Mouse (Mus musculus) gastrocnemius, adult 18-20 months (tissue): ENCODE measurements around the gene Dusp8. TPM values are rescaled to one million over a fixed set of nuclear protein-coding genes. Genes with fewer than 3 reads are reported as not detected.

Experiments used
- DNase-seq: peaks from one replicate; pipeline ENCODE4 v3.0.0; 2021; ENCODE audit warnings: low spot score
- total RNA-seq, 2 experiments: library from RNA; stranded (reverse); gene quantifications; 2 replicates each; pipeline ENCODE4 v1.2.3; 2021

Dusp8 gene
- total RNA-seq, 2 experiments from 2014 or later, result 21.9 to 41.2 TPM

DNA sequence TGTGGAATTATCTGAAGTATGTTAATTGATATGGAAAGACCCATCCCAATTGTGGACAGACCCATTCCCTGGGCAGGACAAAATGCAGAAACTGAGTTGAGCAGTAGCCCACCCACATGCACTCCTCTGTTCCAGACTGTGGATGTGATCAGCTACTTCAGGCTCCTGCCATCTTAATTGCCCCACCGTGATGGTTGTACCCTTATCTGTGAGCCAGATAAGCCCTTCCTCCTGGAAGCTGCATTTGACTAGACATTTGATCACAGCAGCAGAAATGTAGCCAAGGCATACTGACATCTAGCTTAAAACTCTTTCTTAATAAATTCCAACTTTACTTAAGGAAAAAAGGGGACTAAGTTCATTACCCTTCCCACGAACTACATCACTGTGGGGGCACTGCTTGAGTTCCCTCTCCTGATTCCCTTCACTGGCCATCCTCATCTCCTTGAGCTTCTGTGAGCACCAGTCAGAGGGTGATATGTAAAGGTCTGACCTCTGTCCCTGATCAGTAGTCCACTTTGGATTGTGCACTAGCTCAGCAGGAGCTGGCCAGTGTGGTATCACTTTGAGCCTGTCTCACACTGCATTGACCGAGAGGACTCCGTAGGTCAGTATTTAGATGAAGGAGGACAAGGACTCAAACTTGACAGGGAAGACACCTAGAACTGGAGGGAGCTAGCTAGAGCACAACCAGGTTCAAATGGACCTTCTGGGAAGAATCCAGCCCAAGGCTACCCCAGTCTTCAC is 9.3 kb downstream of the Dusp8 start:
- no peak for DNase-seq

DNA sequence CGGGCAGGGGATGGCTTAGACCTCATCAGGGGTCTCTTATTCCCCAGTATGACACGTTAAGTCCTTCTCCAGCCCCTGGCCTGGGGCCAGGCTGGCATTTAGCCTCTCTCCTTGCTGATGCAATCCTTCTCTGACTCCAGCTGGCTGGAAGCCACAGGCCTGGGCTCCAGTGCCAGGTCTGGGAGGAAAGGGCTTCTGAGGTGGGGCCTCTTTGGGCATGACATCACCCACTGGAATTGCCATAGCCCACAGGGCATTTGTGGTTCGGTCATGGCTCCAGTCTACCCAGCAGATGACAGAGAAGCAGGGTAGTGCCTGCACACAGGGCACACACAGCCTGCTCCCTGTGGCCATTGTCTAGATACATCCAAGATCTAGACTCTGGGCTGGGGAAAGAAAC is 10.8 kb downstream of the Dusp8 start:
- DNase-seq, result peak; percentile 86

DNA sequence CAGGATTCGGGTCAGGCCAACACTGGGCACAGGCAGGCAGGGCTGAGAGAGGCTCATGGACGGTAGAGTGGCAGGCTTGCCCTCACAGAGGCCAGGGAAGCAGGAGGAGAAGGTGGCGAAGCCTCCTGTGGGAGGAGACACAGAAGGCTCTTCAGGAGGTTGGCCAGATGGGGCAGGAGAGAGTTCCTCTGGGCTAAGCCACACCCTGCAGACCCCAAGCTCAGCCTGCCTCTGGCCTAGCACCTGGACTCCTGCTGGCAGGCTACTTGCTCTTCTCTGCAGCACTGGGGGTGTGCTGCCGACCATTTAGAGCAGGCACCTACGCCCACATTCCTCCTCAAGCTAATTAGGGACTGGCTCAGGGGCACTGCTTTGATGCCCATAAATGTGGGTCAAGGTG is 11.2 kb downstream of the Dusp8 start:
- DNase-seq, result peak; percentile 22

DNA sequence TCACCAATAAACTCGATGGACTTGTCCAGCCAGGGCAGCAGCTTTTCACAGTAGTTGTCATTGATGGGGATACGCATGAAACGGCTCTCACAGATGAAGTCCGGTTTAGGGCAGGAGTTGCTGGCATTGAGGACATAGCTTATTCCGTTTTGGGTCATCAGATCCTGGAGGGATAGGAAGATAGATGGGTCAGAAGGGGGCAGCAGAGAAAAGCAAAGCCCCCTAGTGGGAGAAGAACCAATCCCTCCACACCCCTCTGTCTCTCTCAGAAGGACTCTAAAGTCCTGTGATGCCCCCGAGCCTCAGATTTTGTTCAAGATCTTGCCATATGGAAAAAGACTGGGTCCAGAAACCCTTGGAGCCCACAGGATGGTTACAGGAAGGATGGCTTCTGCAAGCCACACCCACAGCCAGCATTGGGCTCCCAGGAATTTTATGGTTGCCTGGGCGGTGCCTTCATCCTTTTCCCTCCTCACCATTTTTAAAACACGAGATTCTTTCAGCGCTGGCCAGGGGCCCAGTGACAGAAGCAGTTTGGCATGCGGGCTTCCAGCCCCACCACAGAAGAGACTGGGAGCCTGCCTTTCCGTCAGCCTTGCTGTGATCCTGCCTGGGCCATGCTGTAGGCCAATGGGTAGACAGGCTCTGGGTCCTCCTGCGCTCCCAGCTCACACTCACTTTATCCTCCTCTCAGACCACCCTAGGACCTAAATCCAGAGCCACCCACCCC is 11.9 kb downstream of the Dusp8 start:
- DNase-seq, result peak; percentile 74

DNA sequence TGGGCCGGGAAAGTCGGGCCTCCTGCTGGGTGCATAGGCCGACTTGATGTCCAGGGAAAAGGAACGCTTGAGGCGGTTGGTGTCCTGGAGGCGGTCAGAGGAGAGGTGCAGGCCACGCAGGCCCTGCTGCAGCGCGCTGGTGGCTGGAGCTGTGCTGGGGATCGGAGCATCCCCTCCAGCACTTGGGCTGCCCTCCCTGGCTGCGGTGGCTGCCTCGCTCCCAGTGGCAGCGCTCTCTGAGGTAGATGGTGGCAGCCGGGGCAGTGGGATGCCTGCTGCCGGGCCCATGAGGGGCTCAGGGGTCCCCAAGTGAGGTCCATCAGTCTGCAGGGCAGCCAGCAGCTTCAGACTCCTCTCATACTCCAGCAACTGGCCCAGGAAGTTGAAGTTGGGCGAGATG is 13.0 kb downstream of the Dusp8 start:
- no peak for DNase-seq

DNA sequence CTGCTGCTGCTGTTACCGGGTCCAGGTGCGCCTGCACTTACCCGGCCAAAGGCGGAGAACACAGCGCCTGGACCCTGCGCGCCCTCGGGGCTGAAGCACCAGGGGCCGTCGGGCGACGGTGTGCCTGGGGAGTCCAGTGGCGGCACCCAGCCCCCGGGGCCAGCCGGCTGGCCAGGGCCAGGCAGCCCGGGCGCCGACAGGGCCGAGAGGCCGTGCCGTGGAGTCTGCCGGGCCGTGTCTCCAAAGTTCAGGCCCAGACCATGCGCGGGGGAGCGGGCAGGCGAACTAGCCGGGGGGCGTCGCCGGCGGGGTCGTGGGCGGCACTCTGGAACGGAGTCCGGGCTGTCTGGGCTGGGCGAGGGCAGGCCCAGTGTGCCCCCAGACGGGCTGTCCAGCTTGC is 13.5 kb downstream of the Dusp8 start:
- DNase-seq, result no peak

DNA sequence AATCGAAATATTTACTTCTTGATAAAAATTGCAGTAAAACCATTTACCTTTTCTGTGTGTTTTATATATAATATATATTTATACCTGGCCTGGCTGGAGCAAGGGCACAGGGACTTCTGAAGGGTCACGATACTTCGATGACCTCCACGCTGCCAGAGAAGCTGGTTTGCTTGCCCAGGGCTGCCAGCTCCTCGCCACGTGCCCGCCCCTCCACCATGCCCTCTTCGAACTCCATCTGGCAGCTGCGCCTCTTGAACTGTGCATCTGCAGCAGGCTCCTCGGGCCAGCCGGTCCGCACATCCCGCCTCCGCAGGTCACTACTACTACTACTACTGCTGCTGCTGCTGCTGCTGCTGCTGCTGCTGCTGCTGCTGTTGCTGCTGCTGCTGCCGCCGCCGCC is 13.9 kb downstream of the Dusp8 start:
- no peak for DNase-seq

DNA sequence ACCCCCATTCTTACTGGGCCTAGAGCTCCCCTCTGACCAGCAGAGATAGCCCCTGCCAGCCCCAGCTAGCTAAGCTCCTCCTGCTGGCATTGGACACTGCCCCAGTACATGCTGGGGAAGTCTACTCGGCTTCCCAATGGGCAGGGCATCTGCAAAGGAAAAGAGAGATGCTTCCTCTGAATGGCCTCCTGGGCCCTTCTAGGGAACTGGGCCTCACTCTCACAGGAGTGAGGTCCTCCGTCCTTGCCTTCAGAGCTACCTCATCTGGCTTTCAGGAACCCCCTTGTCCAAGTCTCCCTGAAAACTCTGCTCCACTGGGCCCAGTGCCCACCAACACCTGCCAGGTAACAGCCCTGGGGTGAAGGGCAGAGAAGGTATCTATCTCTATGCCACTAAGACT is 14.8 kb downstream of the Dusp8 start:
- no peak for DNase-seq

DNA sequence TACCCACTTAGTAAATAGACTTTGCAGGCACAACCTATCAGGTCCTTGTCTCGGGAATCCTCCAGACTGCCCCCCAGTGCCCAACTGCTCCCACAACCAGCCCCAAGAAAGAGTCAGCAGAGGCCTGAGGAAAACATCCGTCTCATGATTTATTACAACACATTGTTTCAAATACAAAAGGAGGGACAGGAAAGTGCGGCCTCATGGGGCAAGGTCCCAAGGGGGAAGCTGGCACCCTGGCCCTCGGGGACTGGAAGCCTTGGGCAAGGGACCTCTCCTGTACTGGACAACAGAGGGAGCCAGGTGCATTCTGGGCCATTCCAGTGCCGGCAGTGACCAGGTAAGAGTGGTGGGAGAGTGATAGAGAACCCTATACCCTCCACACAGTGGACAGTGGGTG is 16.3 kb downstream of the Dusp8 start:
- DNase-seq, result no peak

DNA sequence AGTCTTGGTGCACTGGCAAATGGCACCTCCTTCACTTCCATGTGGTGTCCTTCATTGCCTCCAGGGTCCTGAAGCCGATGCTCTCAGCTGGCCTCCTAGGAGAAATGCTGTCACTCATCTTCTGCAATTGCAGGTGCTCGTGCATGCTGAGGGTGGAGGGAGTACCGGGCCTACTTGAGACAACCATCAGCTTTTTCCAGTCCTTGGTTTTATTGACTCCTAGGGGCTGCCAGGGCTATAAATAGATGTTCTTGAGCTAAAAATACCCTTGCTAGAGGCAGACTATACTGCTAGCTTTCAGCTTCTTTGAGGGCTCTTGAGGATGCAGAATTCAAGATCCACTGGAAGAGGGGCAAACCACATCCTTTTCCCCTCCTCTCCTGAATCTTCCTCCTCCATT is 18.5 kb downstream of the Dusp8 start:
- DNase-seq, result peak; percentile 69

DNA sequence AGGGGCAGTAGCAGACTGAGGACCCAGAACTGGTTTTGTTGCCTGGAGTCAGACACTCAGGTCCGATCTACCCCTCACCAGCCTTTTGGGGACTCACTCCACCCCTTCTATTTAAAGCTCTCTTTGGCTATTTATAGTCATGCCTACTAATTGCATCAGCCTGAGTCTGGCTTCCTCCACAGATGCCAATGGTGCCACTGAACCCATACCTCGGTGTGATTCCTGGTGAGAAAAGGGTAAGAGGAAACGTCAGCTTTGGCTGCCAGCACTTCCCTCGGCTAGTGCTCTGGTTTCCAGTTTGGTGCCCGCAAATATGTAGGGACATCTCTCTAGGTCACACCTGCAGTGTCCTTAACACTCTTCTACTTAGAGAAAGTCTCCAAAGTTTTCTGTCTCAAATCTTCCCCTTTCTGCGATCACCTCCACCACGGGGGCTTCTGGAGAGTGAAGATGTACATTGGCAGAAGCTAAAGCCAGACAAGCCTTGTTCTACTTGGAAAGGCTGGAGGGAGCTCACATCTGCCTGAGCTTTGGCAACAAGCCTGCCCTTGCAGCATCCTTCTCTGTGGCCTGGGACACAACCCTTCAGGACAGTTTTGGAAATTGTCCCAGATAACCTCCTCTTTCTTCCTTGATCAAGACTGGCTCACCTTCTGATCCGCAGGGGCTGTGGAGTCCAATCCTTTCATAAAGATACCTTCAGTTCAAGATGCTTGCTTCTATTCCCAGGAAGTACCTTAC is 21.3 kb downstream of the Dusp8 start:
- peak; percentile 53 for DNase-seq

DNA sequence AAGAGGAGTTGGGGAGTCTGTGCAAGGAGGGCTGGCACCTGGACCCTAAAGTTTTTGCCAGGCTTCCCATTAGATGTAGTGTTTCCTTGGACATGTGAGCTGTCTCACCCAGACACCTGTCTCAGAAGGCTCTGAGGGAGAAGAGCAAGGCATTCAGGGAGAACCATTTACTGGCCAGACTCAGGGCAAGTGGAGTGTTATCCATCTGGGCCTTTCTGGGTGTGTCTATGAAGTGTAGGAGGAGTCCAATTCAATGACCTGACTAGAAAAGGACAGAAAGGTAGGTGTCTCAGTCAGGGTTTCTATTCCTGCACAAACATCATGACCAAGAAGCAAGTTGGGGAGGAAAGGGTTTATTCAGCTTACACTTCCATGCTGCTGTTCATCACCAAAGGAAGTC is 23.9 kb downstream of the Dusp8 start:
- DNase-seq, result no peak

DNA sequence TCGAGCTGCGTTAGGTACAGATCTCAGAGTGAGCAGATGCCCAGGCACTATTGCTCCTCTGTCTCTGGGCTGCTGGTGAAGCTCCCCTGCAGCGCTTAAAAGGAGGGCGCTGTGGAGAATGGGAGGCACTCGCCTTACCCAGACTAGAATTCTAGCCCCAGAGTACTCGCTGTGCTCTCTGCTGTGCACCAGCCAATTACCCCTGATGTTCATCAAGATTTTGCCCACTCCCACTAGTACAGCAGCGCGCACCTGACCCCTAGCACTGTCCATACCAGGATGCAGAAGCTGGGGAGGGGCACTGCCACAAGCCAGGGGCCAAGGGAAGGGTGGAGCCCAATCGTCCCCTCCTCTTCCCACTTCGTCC is 24.4 kb downstream of the Dusp8 start:
- DNase-seq, result no peak

DNA sequence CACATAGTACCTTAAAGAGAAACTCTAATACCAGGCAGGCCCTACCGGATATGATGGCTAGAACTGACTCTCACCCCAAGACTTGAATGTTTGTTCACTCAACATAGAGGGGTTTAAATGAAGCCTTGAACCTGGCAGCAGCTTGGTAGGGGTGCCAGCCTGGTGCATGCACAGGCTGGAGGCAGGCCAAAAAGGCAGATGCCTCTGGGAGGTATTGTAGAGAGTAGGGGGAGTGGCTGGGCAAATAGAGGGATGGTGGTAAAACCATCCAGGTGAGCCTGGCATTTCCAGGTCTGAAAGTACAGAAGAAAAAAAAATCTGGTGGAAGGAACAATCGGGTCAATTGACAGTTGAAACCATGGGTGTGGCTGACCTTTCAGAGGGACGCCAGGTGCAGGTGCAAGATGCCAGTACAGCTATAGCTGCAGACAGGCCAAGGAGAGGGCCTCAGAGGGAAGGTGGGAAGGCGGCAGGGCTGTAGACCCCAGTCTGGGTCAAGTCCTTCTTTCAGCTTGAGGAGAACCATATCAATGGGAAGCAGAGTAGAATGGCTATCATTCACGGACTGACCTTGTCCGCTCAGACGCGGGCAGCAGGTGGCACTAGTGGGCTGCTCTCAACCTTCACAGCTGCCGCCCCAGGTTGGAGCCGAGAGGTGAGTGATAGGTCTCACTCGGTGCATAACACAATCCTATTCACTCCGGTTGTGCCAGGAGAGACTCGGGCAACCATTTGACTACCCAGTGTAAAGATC is 25.0 kb downstream of the Dusp8 start:
- DNase-seq, result peak; percentile 80

DNA sequence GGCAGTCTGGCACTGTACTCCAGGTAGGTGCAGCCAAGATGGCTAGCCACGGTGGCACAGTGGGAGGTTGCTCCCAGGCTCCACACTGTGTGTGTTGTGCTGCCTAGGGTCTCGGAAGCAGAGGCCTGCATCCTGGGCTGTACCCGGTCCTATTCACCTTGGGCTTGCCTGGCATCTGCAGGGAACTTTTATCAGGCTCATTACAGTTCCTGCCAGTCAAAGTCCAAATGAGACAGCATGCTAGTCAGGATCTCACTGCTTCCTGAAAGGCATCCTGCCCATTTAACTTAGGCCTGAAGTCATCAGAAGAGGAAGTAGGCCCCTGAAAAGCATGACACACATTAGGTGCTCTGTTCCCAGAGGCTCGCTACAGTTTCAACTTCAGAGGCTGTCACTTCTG is 27.2 kb downstream of the Dusp8 start:
- DNase-seq, result no peak

DNA sequence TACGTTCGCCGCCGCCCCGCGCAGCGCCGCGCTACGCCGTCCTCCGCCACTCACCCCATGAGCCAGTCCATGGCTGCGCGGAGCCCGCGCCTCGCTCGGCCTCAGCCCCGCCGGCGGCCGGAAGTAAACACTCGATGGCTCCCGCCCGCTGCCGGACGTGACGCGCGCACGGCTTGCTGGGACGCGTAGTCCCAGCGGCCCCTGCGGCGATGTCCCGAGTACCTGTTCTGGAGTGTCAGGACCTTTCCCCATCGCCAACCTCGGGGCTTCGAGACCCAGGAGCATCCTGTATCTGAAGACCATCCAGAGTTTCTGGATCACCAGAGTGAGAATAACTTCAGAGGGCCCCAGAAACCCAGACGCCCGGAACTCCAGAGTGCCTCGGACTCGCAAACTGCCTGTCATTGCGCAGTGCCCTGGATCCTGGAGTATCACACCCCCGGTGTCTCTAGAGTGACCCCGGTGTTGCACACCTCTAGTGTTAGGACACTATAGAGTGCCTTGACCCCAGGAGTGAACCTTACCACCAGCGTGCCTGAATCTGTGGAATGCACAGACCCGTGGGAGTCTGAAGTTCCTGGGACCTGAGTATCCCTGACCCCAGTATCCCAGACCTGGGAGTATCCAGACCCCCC is 34.6 kb downstream of the Dusp8 start, which contains the start of gene Mob2:
Gene Mob2 (minus strand): TSS at position 135 of the 635 bp plus-strand sequence.
- peak; percentile 87 for DNase-seq

DNA sequence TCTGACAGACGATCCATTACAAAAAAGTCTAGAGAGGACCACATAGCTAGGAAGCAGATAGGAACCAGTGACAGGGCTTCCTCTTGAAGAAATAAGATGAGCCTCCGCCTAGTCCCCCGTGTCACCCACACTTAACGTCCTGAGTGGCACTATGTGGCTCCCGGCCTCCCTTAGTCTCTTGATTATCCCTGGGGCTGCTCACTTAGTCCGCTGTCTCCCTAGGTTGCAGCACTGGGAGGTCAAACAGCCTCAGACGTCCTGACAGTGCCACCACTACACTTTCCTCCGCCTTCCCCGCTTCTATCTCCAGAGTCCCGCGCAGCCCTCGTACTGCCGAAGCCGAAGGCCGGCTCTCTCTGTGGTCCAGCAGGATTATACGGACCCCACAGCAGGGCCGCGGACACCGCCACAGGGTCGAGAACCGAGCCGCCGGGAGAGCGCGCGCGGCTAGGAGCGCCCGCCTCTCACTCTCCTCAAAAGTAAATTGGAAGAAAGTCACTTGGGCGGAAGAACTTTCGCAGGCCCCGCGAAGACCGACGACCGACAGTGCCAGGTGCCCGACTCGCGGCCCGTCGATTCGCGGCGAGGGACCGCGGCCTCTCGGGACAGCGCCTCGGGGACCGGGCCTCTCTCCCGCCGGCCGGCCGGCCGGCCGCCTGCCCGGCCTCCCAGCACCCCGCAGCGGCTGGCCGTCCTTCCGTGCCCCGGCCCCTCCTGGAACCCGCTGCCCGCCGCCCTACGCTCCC is 35.3 kb downstream of the Dusp8 start:
- DNase-seq, result peak; percentile 18

DNA sequence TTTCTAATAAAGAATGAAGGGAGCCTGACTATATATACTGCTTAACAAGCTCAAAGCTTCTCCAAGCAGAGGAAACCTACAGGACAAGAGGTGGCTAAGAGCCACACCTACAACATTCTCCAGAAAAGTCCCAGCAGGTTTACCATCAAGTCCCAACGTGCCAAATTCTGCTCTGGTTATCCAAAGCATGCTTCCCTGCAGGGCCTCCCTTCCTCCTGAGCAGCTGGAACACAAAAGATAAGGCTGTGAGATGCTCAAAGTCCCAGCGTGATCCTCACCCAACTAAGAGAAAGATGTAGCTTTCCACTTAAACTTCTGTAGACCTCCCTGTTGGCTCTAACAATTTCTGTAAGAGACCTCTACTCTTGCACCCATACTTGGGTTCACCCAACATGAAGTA is 36.6 kb downstream of the Dusp8 start:
- no peak for DNase-seq

DNA sequence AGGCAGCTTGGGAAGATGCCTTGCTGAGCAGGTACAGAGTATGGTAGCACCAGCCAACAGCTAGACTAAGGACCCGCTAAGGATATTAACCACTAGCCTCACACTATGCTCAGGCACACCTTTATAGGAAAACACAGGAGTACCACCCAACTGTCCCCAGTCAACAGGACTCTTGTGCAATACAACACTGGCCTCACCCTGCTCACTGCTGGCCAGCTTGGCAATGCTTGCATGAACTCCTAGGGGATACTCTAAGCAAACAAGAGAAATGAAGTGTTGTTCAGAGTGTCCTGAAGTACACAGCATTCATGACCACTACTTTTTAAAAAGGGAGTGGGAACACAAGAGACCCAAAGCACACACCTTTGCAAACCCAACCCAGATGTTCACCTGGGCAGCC is 38.5 kb downstream of the Dusp8 start:
- DNase-seq, result peak; percentile 29

DNA sequence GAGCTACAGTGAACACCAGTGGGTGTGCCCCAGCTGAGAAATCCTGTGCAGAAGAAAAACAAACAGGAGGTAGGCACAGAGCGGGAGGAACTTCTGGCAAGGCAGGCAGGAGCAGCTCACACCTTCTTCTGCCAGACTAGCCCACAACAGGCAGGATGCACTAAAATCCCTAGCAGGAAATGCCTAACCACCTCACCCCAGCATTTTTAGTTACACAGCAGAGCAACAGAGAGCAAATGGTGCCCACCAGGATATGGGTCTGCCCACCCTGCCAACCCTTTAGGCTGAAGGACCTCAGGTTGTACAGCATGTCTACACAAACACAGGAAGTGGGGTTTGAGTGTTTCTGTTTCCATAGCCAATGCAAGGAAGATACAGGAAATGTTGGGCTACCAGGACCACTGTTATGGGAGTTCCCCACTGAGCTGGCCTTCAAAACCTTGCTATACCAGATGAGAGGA is 39.0 kb downstream of the Dusp8 start:
- no peak for DNase-seq
